Mouse (Mus musculus) liver, postnatal 0 days (tissue): Measurements from ENCODE around the gene Pawr.

ENCODE experiments used
- CTCF ChIP-seq: sonication (generic); IDR thresholded peaks from 2 replicates; pipeline ENCODE4 v1.5.1; 2016; ENCODE audit warnings: antibody characterized with exemption, low read depth
- EP300 ChIP-seq: IDR thresholded peaks from 2 replicates; pipeline ENCODE4 v1.6.1; 2016; ENCODE audit warnings: antibody characterized with exemption, low read depth, mild to moderate bottlenecking

- TF ChIP-seq CTCF (no peak), EP300 (no peak)
These were observed 28.1 kb downstream of the Pawr start for GRCm38 (mm10) chr10:108359974-108360373.
